Mouse (Mus musculus): ENCODE results near the gene Tgif1.
"Not testable (repeated sequence)": the region's sequence is repeated elsewhere in the genome, so short reads cannot be mapped to it uniquely, and the experiment has no call there.

The Tgif1 gene

DNA sequence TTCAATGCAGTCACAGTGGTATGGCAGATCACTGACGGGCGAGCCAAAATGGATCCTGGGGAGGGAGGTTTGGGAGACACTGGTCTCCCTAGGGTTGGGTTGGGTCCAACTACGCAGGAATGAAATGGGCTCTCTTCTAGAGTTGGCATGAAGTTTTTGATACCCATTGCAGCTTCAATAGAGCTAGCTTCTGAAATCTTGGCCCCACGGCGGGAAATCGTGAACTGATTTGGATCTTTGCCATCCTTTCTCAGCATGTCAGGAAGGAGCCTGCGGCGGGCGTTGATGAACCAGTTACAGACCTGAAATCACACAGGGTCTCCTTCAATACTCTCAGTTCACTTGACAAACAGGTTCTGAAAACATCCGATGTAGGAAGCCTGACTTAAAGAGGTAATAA lies 8.4 kb downstream of the Tgif1 start:
- DNase-seq (ENCODE audit: low spot score in 2 of 2): no peak

- no peak for DNase-seq (ENCODE audit: low spot score in 2 of 2)
Measured at GRCm38 (mm10) chr17:70843252-70843651, 10.1 kb downstream of the Tgif1 start.

GRCm38 (mm10) chr17:70838533-70838932 lies 14.8 kb downstream of the Tgif1 start:
- no peak for DNase-seq (ENCODE audit: low spot score in 2 of 2)

DNA sequence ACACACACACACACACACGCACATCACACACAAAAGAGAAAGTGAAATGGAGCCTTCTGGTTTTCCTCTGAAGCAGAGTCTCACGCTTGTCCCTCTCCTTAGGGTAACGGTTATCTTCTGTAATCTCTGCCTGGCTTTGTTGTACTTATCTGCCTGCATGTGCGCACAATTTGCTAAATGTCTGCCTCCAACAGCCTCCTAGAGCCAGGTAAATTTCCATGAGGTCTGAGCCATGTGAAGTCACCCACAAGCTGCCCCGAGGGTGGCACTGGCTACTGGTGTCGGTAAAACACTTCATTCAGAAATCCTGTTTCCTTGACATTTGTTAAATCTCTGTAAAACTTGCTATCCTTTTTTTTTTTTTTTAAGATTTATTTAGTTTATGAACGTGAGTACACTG lies 15.3 kb downstream of the Tgif1 start:
- no peak for DNase-seq (ENCODE audit: low spot score in 2 of 2)

- not testable (repeated sequence) for DNase-seq (ENCODE audit: low spot score in 2 of 2)
Measured at GRCm38 (mm10) chr17:70837474-70837873, 15.9 kb downstream of the Tgif1 start.

DNA sequence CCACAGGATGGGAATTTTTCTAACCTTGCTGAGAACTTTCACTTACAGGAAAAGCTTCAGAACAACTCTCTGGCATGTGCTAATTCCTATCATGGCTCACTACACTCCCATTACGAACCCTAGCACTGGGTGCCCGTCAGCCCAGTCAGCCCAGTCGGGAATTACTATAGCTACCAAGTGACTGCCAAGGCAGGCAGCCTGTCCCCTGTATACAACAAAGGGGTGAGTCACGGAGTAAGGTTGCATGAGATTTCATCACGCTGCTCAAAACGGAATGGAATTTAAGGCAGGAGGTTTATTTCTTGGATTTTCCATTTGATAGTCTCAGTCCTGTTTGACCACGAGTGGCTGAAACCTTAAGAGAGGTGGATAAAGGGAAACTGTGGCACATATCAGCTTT lies 16.5 kb downstream of the Tgif1 start:
- DNase-seq (ENCODE audit: low spot score in 2 of 2): no peak

- no peak for DNase-seq (ENCODE audit: low spot score in 2 of 2)
Measured at GRCm38 (mm10) chr17:70835071-70835790, 18.1 kb downstream of the Tgif1 start.

DNA sequence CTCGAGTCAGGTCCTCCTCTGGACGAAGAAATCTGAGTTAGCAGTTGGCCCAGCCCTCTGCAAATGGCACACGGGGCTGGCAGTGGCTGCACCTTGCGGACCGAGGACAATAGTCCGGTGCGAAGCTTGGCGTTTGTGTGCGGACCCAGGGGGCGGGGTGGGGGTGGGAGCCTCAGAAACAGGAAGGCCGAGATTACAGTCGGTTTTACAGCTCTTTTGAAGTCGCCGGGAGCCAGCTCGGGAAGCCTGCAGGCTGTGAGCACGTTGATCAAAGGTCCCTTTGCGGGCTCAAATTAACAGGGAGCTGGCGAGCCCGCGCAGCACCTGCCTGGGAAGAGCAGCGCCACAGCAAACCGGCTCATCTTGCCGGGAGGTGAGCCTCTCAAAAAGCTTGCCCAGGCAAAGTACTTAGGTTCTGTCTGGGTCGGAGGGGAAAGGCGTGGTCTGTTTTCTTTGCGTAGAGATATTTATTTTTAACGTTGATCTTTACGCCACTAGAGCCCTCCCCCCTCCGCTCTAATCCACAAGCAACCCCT lies 18.8 kb downstream of the Tgif1 start:
- no peak for DNase-seq (ENCODE audit: low spot score in 2 of 2)

- DNase-seq (ENCODE audit: low spot score in 2 of 2): no peak
Measured at GRCm38 (mm10) chr17:70832544-70832943, 20.8 kb downstream of the Tgif1 start.

GRCm38 (mm10) chr17:70831591-70831990 lies 21.8 kb downstream of the Tgif1 start:
- no peak for DNase-seq (ENCODE audit: low spot score in 2 of 2)

GRCm38 (mm10) chr17:70829943-70830715 lies 23.2 kb downstream of the Tgif1 start:
- no peak for DNase-seq (ENCODE audit: low spot score in 2 of 2)

DNA sequence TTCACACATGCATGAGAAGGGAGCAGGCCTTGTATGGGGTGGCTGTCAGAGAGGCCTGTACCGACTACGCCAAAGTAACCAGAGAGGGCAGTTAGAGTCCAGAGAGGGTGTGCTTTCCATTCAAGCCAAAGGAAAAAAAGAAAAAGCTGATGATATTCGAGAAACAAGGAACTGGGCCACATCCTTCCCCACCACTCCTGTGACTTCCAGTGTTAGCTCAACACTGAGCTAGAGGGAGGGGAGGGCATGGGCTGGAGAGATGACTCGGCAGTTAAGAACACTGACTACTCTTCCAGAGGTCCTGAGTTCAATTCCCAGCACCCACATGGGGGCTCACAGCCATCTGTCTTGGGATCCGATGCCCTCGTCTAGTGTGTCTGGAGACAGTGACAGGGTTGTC lies 24.1 kb downstream of the Tgif1 start:
- no peak for DNase-seq (ENCODE audit: low spot score in 2 of 2)

- no peak for DNase-seq (ENCODE audit: low spot score in 2 of 2)
Measured at GRCm38 (mm10) chr17:70828569-70828968, 24.8 kb downstream of the Tgif1 start.

- no peak for DNase-seq (ENCODE audit: low spot score in 2 of 2)
Measured at GRCm38 (mm10) chr17:70828180-70828528, 25.2 kb downstream of the Tgif1 start.

DNA sequence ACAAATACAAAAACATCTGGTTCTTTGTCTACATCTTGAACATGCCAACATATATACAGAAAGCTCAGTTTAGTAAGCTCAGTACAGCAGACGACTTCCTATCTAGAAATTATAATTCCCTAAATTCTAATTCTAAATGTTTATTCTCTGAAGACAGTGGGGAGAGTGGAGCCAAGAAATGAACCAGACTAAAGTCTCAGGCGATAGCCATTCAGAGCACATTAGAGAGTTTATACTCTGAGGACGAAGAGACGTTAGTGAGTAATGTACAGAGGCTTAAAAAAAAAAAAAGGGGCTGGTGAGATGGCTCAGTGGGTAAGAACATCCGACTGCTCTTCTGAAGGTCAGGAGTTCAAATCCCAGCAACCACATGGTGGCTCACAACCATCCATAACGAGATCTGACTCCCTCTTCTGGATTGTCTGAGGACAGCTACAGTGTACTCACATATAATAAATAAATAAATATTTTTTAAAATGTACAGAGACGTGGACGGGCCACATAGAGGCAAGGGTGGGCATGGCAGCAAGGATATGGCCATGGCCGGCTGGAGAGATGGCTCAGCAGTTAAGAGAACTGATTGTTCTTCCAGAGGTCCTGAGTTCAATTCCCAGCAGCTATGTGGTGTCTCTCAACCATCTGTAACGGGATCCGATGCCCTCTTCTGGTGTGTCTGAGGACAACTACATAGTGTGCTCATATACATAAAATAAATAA lies 25.7 kb downstream of the Tgif1 start:
- not testable (repeated sequence) for DNase-seq (ENCODE audit: low spot score in 2 of 2)

DNA sequence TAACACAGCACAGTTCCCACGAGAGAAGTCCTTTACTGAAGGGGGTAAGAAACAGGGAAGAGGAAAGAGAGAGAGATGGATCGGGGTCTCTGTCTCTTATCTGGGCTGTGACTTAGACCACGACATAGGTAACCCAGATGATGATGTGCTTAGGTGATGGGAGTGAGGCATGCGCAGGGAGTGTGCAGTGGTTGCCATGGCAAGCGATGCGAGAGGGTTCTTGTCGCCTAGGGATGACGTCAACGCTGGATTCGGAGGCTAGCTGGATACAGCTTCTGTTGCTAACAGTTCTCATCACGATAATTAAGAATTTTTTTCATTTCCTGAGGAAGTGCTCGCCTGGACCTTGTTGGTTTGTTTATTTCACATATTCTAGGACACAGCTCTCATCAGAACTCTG lies 27.1 kb downstream of the Tgif1 start:
- no peak for DNase-seq (ENCODE audit: low spot score in 2 of 2)

DNA sequence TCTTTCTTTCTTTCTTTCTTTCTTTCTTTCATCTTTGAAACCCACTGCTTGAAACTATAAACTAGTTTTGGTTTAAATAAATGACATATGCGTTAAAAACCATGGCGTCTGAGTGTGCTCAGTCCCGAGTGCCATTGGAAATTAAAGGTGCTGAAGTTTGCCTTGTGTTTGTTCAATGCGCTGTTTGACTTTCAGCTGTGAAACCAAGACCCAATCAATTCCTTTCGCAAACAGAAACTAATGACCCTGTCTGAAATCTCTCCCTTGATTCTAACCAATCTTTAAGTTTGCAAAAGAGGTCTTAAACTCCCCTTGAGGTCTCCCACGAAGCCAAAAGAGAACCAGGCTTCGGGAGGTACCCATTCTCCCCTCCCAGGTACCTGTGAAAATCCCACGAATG lies 30.3 kb downstream of the Tgif1 start:
- DNase-seq (ENCODE audit: low spot score in 2 of 2): no peak

DNA sequence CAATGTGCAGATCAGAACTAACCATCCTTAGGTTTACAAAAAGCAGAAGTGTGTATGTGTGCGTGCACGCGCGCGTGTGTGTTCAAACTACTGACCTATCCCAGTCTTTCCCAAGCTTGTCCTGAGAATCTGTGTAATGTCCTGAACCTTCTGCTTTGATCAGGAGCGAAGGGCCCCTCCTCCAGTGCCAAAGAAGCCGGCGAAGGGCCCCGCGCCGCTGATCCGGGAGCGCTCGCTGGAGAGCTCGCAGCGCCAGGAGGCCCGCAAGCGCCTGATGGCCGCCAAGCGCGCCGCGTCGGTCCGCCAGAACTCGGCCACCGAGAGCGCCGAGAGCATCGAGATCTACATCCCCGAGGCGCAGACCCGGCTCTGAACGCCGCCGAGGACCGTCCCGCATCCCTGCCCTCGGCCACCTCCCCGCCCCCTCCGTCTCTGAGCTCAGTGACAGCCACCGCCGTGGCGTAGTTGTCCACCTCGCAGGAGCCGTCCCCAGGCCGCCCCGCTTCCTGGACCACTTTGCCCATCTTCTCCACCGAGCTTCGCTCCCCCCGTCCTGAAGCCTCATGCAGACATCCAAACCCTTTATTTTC lies 35.4 kb downstream of the Tgif1 start:
- no peak for DNase-seq (ENCODE audit: low spot score in 2 of 2)

GRCm38 (mm10) chr17:70815001-70815400 lies 38.3 kb downstream of the Tgif1 start:
- DNase-seq (ENCODE audit: low spot score in 2 of 2): no peak

- no peak for DNase-seq (ENCODE audit: low spot score in 2 of 2)
Measured at GRCm38 (mm10) chr17:70810795-70811194, 42.6 kb downstream of the Tgif1 start.

DNA sequence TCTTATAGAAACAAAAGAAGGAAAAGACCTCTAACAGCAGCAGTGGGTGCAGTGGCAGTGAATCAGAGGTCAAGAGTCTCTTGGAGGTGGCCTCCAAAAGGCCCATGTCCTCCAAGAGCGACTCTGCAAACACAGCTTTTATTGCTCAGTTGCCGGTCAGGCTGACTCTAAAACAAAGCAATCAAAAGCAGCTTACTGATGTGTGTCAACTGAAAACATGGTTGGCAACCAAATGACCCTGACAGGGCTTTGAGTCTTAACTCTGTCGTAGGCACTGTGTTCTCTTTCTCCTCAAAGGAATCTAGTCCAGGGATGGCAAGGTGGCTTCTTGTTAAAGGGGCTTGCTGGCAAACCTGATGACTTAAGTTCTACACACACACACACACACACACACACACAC lies 43.6 kb downstream of the Tgif1 start:
- DNase-seq (ENCODE audit: low spot score in 2 of 2): no peak

- DNase-seq (ENCODE audit: low spot score in 2 of 2): no peak
Measured at GRCm38 (mm10) chr17:70808837-70809236, 44.5 kb downstream of the Tgif1 start.

All from spleen, postnatal 14 days (tissue).